Mouse (Mus musculus) lung, postnatal 0 days (tissue): ENCODE measurements around the gene Inf2.

Experiments
- CTCF ChIP-seq: IDR thresholded peaks from 2 replicates; pipeline ENCODE4 v1.5.1; 2016; ENCODE audit warnings: antibody characterized with exemption, mild to moderate bottlenecking
- EP300 ChIP-seq: IDR thresholded peaks from 2 replicates; pipeline ENCODE4 v1.6.1; 2016; ENCODE audit warnings: antibody characterized with exemption, mild to moderate bottlenecking, control low read depth

DNA sequence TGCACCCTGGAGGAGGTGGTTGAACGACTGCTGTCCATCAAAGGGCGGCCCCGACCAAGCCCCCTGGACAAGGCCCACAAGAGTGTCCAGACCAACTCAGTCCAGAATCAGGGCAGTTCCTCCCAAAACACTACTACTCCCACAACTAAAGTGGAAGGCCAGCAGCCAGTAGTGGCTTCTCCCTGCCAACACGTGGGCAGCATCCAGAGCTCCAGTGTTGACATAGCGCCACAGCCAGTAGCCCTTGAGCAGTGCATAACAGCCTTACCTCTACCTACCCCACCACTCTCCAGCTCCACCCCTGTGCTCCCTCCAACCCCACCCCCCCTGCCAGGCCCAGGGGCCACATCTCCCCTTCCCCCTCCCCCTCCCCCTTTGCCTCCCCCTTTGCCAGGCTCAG is 15.4 kb downstream of the Inf2 start:
- no peak for TF ChIP-seq CTCF
- no peak for TF ChIP-seq EP300
